Mouse (Mus musculus) 3T3-L1 (cell line): Measurements from ENCODE around the gene Saal1.
"Not testable (repeated sequence)": the region's sequence is repeated elsewhere in the genome, so short reads cannot be mapped to it uniquely, and the experiment has no call there.

Experiments used
- DNase-seq: peaks from one replicate; pipeline ENCODE4 v3.0.0-alpha.2; 2015; ENCODE audit warnings: low read depth, low spot score

The Saal1 gene

DNA sequence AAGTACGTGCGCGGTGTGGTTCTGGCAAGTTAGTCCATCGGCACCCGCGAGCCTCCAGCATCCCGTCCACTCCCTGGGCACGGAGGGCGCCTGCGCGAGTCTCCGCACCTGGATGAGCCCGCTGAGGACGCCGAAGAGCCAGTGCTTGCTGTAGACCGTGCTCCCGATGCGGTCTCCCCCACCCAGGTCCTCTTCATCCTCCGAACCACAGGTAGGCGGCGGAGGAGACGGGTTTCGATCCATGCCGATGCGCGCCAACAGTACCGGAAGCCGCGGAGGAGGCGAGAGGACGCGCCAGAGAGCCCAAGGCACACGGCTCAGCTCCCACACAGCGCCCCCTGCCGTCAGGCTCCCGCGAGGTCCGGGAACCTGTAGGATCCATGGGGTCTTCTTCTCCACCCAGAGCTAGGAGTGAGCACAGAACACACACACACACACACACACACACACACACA is at the start of gene Saal1:
Gene Saal1, minus strand, starts transcription at position 291 of the 455 bp plus-strand sequence.
- peak; percentile 85 for DNase-seq

- no peak for DNase-seq
These were observed 41.0 kb upstream of the Saal1 start, which contains the start of gene Saa2 for GRCm38 (mm10) chr7:46751490-46751889. Gene Saa2, plus strand, starts transcription at chr7:46751790.

DNA sequence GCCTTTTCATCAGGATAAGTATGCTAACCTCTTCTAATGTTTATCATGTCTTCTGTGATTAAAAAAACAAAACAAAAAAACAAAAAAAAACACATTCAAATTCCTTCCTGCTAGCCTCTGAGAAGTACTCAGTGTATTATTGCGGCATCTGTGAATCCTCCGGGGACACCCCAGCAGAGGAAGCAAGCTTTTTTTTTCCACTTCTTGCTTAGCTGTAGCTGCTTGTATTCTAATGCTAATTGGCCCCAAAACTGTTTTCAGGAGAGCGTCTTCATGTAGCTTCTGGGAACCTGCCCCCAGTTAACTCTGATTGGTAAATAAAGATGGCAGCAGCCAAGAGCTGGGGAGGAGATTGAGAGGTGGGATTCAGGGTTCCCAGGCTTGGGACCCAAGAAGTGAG is 38.0 kb upstream of the Saal1 start:
- no peak for DNase-seq

- DNase-seq = no peak
These were observed 35.9 kb upstream of the Saal1 start for GRCm38 (mm10) chr7:46746381-46746780.

DNA sequence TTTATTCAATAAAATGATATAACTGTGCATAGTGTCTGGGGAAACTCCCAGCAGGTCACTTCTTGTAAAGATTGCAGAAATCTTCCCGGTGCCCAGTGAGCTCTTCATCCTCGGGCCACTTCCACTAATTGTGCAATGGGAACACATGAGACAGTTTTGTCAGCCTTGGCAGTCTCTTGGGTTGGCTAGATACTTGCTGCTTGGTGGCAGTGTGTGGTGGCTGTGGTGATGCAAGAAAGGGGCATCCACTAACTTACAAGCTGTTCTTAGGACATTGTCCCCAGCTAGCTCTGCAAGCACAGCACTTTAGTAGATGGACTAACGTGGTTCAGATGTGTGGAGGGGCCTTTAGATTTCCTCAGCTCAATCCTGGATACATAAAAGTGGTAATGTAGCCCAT is 35.3 kb upstream of the Saal1 start:
- DNase-seq = no peak

DNA sequence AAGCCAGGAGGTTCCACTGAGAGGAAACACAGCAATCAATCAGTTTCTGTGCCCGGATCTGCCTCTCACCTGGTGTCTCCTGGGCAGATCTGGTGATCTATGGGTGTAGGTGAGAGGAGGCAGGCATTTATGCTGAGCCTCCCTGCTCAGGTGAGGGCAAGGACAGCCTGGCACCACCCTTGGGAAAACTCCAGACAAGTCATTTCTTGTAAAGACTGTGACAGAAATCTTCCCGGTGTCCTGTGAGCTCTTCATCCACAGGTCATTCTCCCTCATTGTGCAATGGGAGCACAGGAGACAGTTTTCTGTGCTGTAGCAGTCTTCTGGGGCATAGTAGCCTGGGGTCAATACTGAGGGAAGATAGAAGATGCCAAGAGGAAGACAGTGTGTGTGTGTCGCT is 32.4 kb upstream of the Saal1 start, which contains the start of gene Saa1:
Gene Saa1, minus strand, starts transcription at position 101 of the 400 bp plus-strand sequence.
- DNase-seq = not testable (repeated sequence)

DNA sequence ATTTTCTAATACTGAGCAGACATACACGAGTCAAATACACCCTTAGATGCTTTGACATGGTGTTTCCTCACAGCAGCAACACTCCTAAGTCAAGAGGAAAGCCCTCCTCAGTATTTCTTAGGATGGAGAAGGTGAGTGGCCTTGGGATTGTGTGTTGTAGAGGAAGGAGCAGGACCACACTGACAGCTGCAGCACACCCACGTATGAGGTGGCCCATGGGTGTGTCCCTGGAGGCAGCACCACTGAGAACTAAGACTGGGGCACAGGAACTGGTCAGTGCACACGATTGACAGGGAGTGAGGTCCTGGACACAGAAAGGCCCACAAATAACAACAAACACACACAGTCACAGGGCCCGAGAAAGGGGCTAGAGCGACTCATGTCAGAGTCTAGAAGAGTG is 29.6 kb upstream of the Saal1 start:
- not testable (repeated sequence) for DNase-seq

DNA sequence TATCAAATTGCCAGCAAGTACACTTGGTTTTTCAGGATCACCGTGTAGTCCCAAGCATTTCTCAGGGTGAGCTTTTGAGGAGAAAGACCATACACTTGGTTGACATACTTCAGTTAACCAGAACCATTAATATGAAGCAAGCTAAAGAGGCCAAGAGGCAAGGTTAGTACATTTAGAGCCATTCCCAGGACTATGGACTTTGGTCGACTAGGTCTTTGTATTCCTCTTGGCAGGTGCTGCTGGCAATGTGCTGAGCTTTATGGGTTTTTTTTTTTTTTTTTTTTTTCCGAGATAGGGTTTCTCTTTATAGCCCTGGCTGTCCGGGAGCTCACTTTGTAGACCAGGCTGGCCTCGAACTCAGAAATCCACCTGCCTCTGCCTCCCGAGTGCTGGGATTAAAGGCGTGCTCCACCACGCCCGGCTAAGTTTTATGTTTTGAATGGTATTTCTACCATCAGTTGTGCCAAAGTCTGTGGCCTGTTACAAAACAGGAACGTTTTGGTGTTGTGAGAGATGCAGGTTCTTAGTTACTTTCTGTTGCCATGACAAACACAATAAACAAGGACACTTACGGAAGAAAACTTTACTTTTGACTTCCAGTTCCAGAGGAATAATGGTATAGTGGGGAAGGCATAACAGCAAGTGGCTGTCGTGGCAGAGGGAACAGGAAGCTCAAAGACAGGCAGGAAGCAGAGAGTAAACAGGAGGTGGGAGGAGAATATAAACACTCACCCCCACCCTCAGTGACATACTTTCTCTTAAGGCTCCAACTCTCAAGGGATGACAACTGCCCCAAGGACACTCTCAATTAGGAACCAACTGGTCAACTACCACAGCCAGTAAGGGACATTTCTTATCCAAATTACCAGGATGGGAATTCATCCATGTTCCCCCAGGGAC is 28.3 kb upstream of the Saal1 start:
- DNase-seq = no peak

GRCm38 (mm10) chr7:46734983-46735382 is 24.5 kb upstream of the Saal1 start:
- DNase-seq = no peak

GRCm38 (mm10) chr7:46732458-46732857 is 22.0 kb upstream of the Saal1 start, which contains the start of gene Saa4:
Gene Saa4, minus strand, starts transcription at chr7:46732603.
- DNase-seq = no peak

GRCm38 (mm10) chr7:46727584-46727983 is 17.1 kb upstream of the Saal1 start:
- DNase-seq = peak; percentile 35

DNA sequence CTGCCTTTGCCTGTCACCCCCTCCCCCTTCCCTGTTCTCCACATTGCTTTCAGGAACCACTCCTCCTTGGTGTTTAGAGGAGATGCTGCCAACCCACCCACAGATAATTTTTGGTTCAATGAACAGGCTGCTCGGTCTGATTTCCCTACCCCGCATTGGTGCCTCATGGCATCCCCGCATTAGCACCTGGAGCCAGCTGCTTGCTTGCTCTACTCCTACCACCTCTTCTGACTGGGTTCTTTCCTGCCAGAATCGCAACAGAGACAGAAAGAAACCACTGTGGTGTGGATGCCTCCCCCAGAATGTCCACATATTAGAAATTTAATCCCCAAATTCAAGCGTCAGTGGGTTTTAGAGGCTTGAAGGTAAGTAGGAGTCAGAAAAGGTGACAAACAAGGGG is 13.9 kb upstream of the Saal1 start:
- DNase-seq = no peak

DNA sequence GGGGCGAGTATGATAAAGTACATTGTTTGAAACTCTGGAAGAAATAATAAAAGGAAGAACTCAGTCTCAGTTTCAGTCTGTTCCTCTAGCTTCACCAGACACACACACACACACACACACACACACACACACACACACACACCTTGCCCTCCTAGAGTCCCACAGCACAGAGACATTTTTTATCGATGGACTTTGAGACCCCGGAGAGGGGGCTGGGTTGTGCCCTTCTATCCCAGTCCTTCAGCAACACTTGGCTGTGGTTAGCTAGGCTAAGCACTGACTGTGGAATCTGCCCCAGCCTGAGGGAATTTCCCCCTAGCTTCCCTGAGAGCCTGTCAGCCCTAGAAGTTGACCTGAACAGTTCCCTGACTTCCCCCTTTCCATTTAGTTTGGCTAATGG is 13.4 kb upstream of the Saal1 start:
- DNase-seq = no peak

GRCm38 (mm10) chr7:46723354-46723753 is 12.9 kb upstream of the Saal1 start:
- no peak for DNase-seq

- no peak for DNase-seq
These were observed 10.0 kb upstream of the Saal1 start for GRCm38 (mm10) chr7:46720460-46720859.

DNA sequence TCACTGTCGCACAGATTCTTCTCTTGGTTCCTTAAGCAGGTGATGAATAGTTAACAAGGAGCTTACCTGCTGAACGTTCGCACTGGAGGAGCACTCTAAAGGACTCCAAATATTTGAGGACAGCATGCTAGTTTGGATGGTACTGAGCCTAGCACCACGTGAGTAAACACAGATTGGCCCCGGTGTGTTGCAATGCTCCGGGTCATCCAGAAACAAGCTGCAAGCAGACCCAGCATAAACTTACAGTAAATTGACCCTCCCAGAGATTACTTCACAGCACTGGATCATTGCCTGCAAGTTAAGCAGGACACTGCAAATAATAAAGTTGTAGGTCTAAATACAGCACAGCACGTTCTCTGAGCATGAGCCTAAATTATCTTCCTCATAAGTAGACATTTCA is 9.0 kb upstream of the Saal1 start:
- DNase-seq = peak; percentile 5

- no peak for DNase-seq
These were observed 8.3 kb upstream of the Saal1 start for GRCm38 (mm10) chr7:46718591-46719270.

DNA sequence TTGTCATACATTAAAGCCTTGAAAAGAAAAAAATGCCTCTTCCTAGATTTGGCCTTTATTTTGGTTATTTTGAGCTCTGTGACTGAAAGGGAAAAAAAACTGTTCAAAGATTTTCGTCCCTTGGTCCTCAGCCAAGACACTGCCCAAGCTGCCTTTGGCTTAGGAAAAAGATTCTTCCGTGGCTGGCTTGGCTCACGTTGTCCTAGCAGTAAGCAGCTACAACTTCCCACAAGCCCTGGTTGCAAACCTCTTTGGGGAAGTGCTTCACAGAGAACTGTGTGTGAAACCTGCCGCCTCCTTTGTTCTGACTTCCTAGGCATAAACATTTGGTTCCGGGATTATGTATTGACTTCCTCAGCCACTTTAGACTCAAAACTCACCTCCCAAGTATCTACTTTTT is 6.4 kb upstream of the Saal1 start:
- peak; percentile 21 for DNase-seq

DNA sequence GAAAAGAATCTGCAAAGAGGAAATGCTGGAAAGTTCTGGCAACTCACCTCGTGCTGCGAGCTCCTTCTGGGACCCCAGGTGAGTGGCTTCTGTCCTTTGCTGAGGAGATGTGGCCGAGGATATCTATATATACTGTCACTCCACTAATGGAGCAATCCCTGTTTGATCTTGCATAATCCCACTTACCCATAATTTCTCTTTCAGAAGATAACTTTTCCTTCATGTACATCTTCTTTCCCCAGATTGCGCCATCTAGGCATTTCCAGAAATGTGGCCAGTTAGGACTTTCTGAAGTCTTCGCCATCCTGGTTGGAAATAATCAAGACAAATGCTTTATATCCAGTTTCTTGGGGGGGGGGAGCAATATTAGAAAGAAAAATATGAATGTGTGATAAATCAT is 5.1 kb upstream of the Saal1 start, which contains the start of gene Saa3:
Gene Saa3, minus strand, starts transcription at position 101 of the 400 bp plus-strand sequence.
- no peak for DNase-seq

DNA sequence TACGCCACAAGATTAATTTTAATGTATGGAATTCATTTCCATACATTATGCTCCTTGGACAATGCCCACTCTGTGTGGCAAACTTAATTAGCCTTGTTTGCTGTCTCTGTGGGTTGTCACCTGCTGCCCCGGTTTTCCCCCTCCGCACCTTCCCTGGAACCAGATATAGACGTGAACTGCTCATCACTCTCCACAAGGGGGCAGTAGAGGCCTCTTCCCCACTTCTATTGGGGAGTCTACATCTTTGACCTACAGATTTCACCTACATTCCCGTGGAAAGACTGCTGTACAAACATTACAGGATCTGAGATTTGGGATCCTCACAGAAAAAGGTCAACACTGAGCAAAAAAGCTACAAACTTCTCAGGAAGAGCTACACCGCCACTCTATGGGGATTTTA is 4.0 kb upstream of the Saal1 start:
- DNase-seq = peak; percentile 72

- no peak for DNase-seq
These were observed 1.8 kb upstream of the Saal1 start for GRCm38 (mm10) chr7:46712250-46712649.

DNA sequence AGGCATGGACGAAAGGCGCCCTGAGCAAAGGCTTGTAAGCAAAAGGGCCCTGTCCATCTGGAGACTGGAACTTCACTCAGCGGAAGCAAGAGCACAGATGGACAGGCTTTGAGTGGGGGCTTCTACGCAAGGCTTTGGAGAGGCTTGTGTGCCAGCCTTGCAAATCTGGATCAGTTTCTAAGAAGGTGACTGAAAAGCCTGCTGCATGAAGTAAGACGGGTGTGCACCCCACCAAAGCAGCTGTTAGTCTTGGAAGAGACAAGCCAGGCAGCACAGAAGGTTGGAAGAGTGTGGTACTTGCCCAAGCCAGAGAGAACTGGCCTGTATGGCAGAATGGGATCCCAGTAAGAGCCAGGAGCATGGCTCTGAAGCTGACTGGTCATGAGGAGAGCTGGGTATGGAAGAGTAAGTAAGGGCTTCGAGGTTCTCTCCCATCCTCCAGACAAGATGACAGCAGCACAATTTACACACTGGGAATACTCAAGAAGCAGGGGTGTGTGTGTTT is 9.9 kb downstream of the Saal1 start:
- no peak for DNase-seq
